Mouse (Mus musculus): ENCODE measurements around the gene Pdxp.

GRCm38 (mm10) chr15:78959537-78959936 is 45.8 kb downstream of the Pdxp start:
- TF ChIP-seq CTCF (IDR thresholded peaks at IDR 0.05; ENCODE audit: control insufficient read depth, insufficient read depth, insufficient read length) (no peak), MYOG (IDR thresholded peaks at IDR 0.05; ENCODE audit: control insufficient read depth, extremely low read depth, insufficient read length) (no peak)
